Mouse (Mus musculus) embryonic stem cell, embryonic (primary cell): ENCODE results near the gene Cab39.

Experiments used
- CTCF ChIA-PET, 4 experiments: fragments of 300-600 bp in 2 of 4; fragments of 350-600 bp in 2 of 4; sonication (Branson Sonifier 250); formaldehyde crosslinking; loops; one replicate each; lab custom pipeline; 2022; ENCODE audit warnings: inconsistent platforms in 2 of 4; lab: Charles Lee
- POLR2A ChIA-PET, 4 experiments: fragments of 300-600 bp in 2 of 4; fragments of 350-600 bp in 2 of 4; sonication (Branson Sonifier 250); formaldehyde crosslinking; loops; one replicate each; lab custom pipeline; 2022; ENCODE audit warnings: antibody characterized with exemption in 4 of 4, inconsistent platforms in 1 of 4; lab: Charles Lee

The Cab39 gene

GRCm38 (mm10) chr1:85819695-85820094, 26.5 kb downstream of the Cab39 start:
- POLR2A ChIA-PET: interaction anchor here in 1 of 4 experiments (1.3 to 1.7 kb wide), 2 partner anchors 25 to 26 kb away, joined by 5 to 10 read pairs; partner anchors contain the start of gene Cab39
- CTCF ChIA-PET: interaction anchor here in 1 of 4 experiments (0.6 kb wide), 1 partner anchor 948 kb away, joined by 3 read pairs; no protein-coding TSS in a partner anchor

- ChIA-PET CTCF (interaction anchor here in 1 of 4 experiments (1.3 kb wide), 1 partner anchor 29 kb away, joined by 5 read pairs; the partner anchor contains the start of gene Cab39), POLR2A (interaction anchor here in 1 of 4 experiments (1.3 kb wide), 1 partner anchor 20 kb away, joined by 3 read pairs; no protein-coding TSS in a partner anchor)
Measured at GRCm38 (mm10) chr1:85822239-85822638, 29.0 kb downstream of the Cab39 start.

DNA sequence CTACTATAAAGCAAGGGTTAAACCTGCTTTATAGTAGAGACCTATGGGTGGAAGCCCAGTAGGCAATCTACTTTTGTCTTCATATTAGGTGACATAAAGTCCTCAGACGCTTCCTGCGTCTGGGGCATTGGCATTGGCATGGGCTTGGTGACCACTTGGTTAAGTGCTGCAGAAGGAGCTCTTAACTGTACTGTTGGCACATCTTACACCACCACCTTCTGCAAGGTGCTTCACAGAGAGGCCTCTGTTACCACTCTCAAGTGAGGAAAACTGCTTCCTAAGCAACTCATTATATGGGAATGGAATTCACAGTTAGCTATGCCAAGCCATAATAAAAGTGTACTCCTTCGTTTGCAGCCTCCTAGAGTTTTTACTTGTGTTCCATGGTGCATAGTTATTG, 31.7 kb downstream of the Cab39 start:
- ChIA-PET CTCF (no interaction called here), POLR2A (interaction anchor here in 1 of 4 experiments (1.4 kb wide), 1 partner anchor 9 kb away, joined by 3 read pairs; no protein-coding TSS in a partner anchor)

GRCm38 (mm10) chr1:85827166-85827565, 33.9 kb downstream of the Cab39 start:
- ChIA-PET POLR2A (interaction anchor here in 2 of 4 experiments (0.6 to 1.8 kb wide), 2 partner anchors 14 to 19 kb away, joined by 4 to 5 read pairs; no protein-coding TSS in a partner anchor), CTCF (no interaction called here)

- POLR2A ChIA-PET: interaction anchor here in 1 of 4 experiments (1.1 kb wide), 1 partner anchor 10 kb away, joined by 3 read pairs; no protein-coding TSS in a partner anchor
- CTCF ChIA-PET: interaction anchor here in 1 of 4 experiments (0.7 kb wide), 1 partner anchor 298 kb away, joined by 4 read pairs; no protein-coding TSS in a partner anchor
Measured at GRCm38 (mm10) chr1:85829016-85829415, 35.8 kb downstream of the Cab39 start.

DNA sequence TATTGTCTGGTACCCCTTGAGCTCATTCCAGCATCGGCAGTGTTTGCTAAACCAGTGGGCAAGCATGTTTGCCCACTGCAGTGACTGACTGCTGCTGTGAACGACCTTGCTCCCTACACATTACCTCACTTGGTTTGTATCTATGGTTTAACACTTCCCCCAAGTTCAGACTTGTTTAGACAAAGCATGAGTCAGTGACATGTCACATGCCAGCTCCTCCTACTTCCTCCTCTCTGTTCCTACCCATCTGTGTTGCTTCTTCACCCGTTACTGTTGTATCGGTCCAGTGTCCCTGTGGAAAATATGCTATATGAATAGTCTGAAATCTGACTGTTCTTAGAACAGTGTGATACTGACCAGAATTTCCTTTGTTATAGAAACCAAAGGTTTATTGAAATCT, 44.8 kb downstream of the Cab39 start:
- CTCF ChIA-PET: interaction anchor here (0.7 to 2.2 kb wide), 5 partner anchors 15 to 169 kb away, joined by 3 to 9 read pairs (median 4); no protein-coding TSS in a partner anchor

GRCm38 (mm10) chr1:85839356-85839755, 46.1 kb downstream of the Cab39 start:
- POLR2A ChIA-PET: interaction anchor here in 2 of 4 experiments (1.1 to 3.0 kb wide), 5 partner anchors 10 to 95 kb away, joined by 3 to 10 read pairs (median 4); partner anchors contain the start of gene Cab39 (in 1 of the 2)

More for the DNA sequence above, 44.8 kb downstream of the Cab39 start:
- POLR2A ChIA-PET: interaction anchor here in 3 of 4 experiments (1.1 to 3.0 kb wide), 3 partner anchors 11 to 88 kb away, joined by 3 to 10 read pairs (median 9); partner anchors contain the start of gene Cab39 (in 1 of the 3)

GRCm38 (mm10) chr1:85839790-85840189, 46.5 kb downstream of the Cab39 start:
- ChIA-PET CTCF (interaction anchor here in 3 of 4 experiments (0.6 to 2.2 kb wide), 4 partner anchors 13 to 47 kb away, joined by 3 to 9 read pairs (median 5); partner anchors contain the start of gene Cab39 (in 1 of the 3)), POLR2A (interaction anchor here in 2 of 4 experiments (0.6 to 3.0 kb wide), 6 partner anchors 9 to 96 kb away, joined by 3 to 10 read pairs (median 4); partner anchors contain the start of gene Cab39 (in 1 of the 2))

More at GRCm38 (mm10) chr1:85839356-85839755, 46.1 kb downstream of the Cab39 start:
- CTCF ChIA-PET: interaction anchor here in 3 of 4 experiments (1.2 to 2.2 kb wide), 5 partner anchors 14 to 168 kb away, joined by 3 to 9 read pairs (median 4); partner anchors contain the start of gene Cab39 (in 1 of the 3)

DNA sequence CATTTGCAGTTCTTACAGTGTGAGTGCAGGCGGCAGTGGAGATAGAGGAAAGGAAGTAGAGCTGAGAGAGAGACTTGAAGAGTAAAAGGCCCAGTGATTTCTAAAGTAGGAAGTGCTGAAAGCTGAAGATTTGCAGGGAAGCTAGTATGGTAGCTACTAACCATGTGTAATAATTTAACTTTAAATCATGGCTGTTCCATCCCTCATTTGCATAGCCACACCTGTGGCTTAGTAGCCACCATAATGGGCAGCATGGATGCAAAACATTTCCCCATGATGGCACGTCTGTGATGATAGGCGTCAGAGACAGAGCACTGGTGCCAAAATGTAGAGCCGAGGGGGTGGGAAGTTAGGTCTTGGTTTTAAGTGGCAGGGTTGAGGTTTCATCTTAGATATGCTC, 47.2 kb downstream of the Cab39 start:
- CTCF ChIA-PET: interaction anchor here in 3 of 4 experiments (0.6 to 2.2 kb wide), 5 partner anchors 13 to 167 kb away, joined by 3 to 7 read pairs (median 4); partner anchors contain the start of gene Cab39 (in 1 of the 3)
- POLR2A ChIA-PET: interaction anchor here in 1 of 4 experiments (0.6 to 3.0 kb wide), 2 partner anchors 10 to 47 kb away, joined by 3 to 10 read pairs; partner anchors contain the start of gene Cab39

GRCm38 (mm10) chr1:85842251-85842650, 49.0 kb downstream of the Cab39 start:
- POLR2A ChIA-PET: interaction anchor here in 2 of 4 experiments (0.7 to 1.7 kb wide), 3 partner anchors 12 to 49 kb away, joined by 3 to 6 read pairs (median 4); partner anchors contain the start of gene Cab39 (in 1 of the 2)
- CTCF ChIA-PET: interaction anchor here (0.5 to 2.2 kb wide), 6 partner anchors 10 to 165 kb away, joined by 3 to 7 read pairs (median 4); no protein-coding TSS in a partner anchor

DNA sequence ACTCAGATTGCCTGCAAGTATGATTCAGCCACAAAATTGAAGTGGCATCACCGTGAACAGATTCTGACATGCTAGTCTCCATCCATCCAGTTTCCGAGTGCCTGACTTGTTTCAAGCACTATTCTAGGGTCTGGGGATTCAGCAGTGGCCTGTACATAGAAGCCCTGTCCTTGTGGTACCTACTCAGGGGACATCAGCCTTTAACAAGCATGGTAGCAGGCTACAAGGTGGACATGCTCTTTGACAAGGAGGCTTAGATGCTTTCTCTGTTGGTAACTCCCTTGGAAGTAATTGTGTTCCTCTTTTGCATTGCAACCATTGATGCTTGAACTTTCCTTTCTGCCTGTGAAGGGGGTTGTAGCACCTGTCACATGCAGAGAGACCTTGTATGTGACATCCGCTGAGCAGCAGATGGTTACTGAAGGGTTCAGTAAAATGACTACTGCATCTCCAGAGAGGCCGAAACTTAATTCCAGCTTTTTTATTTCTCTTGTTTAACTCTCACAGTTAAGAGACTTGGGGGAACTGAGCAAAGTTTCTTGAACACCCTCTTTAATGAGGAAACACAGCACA, 50.1 kb downstream of the Cab39 start:
- ChIA-PET CTCF (interaction anchor here in 3 of 4 experiments (0.7 to 1.4 kb wide), 3 partner anchors 9 to 10 kb away, joined by 3 to 4 read pairs (median 4); no protein-coding TSS in a partner anchor), POLR2A (interaction anchor here in 1 of 4 experiments (0.7 kb wide), 1 partner anchor 36 kb away, joined by 3 read pairs; no protein-coding TSS in a partner anchor)

DNA sequence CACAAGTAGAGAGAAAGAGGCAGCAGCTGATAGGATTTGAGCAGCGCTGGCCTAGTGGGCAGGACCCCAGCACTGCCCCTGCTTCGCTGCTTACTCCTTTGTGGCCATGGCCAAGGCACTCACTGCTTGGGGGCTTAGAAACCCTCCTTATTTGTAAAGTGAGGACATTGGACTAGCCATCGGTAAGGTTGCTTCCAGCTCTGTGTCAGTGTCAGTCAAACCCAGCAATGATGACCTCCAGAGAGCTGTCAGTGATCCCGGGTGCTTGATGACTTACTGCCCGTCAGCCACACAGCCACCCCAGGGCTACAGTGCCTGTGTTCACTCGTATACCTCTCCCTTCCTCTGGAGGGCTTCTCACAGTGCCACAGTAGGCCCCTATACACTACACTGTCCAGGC, 51.7 kb downstream of the Cab39 start:
- ChIA-PET POLR2A (interaction anchor here in 1 of 4 experiments (1.2 kb wide), 1 partner anchor 50 kb away, joined by 3 read pairs; no protein-coding TSS in a partner anchor), CTCF (no interaction called here)

DNA sequence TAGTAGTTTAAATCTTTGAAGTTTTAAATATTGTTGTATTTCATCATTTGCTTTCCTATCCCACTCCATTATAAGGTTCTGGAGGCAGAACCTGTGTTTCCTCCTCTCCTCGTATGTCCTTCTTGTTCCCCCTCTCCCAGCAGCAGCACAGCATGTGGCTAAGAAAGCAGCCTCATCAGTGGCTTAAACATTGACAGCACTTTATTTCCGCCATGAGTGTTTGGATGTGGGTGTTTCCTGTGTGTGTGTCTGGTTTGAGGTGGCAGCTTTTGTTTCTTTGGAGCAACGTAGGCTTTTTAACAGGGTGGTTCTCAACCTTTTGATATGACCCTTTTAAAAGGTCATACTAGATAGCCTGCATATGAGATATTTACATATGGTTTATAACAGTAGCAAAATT, 52.2 kb downstream of the Cab39 start:
- ChIA-PET CTCF (no interaction called here), POLR2A (no interaction called here)

- POLR2A ChIA-PET: interaction anchor here in 2 of 4 experiments (1.0 to 1.7 kb wide), 3 partner anchors 10 to 56 kb away, joined by 3 to 9 read pairs (median 5); partner anchors contain the start of gene Cab39 (in 2 of the 2)
Measured at GRCm38 (mm10) chr1:85849016-85849415, 55.8 kb downstream of the Cab39 start.

GRCm38 (mm10) chr1:85850851-85851250, 57.6 kb downstream of the Cab39 start:
- CTCF ChIA-PET: no interaction called here
- POLR2A ChIA-PET: interaction anchor here in 1 of 4 experiments (0.7 kb wide), 1 partner anchor 11 kb away, joined by 3 read pairs; no protein-coding TSS in a partner anchor

More at GRCm38 (mm10) chr1:85849016-85849415, 55.8 kb downstream of the Cab39 start:
- CTCF ChIA-PET: interaction anchor here in 2 of 4 experiments (0.6 to 1.3 kb wide), 2 partner anchors 49 to 158 kb away, joined by 3 read pairs; no protein-coding TSS in a partner anchor

DNA sequence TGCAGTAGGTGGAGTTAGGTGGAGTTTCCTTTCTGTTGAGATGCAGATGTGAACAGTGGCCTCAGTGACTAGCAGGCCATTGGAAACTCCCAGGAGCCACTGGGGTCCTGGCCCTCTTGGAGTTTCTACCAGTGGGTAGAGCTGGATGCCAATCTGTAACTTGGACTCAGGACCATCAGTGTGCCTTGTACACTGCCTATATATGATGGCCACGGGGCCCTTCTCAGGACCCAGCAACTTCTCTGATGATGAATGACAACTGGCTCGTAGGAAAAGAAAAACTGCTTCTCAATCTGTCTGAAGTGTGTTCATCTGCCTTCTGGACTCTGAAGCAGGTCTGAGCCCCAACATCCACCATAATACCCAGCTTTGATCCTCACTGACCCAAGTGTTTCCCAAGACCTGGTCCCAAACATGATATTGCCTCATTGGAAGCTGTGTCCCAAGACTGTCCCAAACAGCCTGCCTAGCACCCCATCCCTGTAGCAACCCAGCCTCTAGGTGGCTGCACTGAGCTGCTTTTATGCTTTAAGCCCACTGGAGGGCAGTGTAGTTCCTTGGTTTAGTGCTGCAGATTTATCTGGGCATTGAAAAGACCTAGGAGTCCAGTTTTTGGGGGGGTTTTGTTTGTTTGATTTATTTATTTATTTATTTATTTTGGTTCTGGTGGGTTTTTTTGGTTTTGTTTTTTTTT, 59.9 kb downstream of the Cab39 start:
- POLR2A ChIA-PET: interaction anchor here in 3 of 4 experiments (0.6 to 1.5 kb wide), 10 partner anchors 14 to 502 kb away, joined by 3 to 8 read pairs (median 4); partner anchors contain the start of genes Cab39 (in 3 of the 3) and Armc9 (in 1 of the 3)
- CTCF ChIA-PET: interaction anchor here (0.6 to 2.8 kb wide), 58 partner anchors 9 to 595 kb away, joined by 3 to 17 read pairs (median 4); partner anchors contain the start of genes Spata3 (in 2 of the 4), 2810459M11Rik (in 1 of the 4), 4933407L21Rik (in 1 of the 4) and Cab39 (in 1 of the 4)

GRCm38 (mm10) chr1:85853865-85854264, 60.6 kb downstream of the Cab39 start:
- CTCF ChIA-PET: interaction anchor here (0.6 to 2.8 kb wide), 37 partner anchors 10 to 517 kb away, joined by 3 to 17 read pairs (median 5); partner anchors contain the start of genes Spata3 (in 2 of the 4), 2810459M11Rik (in 1 of the 4) and Cab39 (in 1 of the 4)
- POLR2A ChIA-PET: interaction anchor here in 3 of 4 experiments (0.6 to 1.5 kb wide), 5 partner anchors 14 to 502 kb away, joined by 3 to 4 read pairs (median 4); partner anchors contain the start of gene Cab39 (in 1 of the 3)
